Mouse (Mus musculus) forebrain, postnatal 0 days (tissue): ENCODE data around the gene Ccnc. TPM values are rescaled to one million over a fixed set of nuclear protein-coding genes. Genes with fewer than 3 reads are reported as not detected.

Experiments
- ATAC-seq: fragments of 200-750 bp; cut with Nextera tagmentation; 2 replicates; pipeline ENCODE4 v1.8.0; 2017; ENCODE audit warnings: mild to moderate bottlenecking, moderate library complexity
- DNase-seq: peaks from one replicate; pipeline ENCODE4 v3.0.0-alpha.2; 2015
- H3K27ac ChIP-seq: fragments of 300-500 bp; sonication (generic); 2 replicates; pipeline ENCODE4 v1.5.1; 2014; ENCODE audit warnings: low read depth, mild to moderate bottlenecking, antibody characterized with exemption, low read length, moderate library complexity, mixed read lengths
- H3K27me3 ChIP-seq: fragments of 300-500 bp; sonication (generic); 2 replicates; pipeline ENCODE4 v1.6.1; 2014; ENCODE audit warnings: mild to moderate bottlenecking, low read length, mixed read lengths; ENCODE audit not compliant: insufficient read depth
- H3K36me3 ChIP-seq: fragments of 300-500 bp; sonication (generic); 2 replicates; pipeline ENCODE4 v1.6.1; 2014; ENCODE audit warnings: mild to moderate bottlenecking, moderate library complexity; ENCODE audit not compliant: insufficient read depth
- H3K4me1 ChIP-seq: fragments of 300-500 bp; sonication (generic); 2 replicates; pipeline ENCODE4 v1.6.1; 2014; ENCODE audit warnings: antibody characterized with exemption; ENCODE audit not compliant: insufficient read depth
- H3K4me2 ChIP-seq: fragments of 300-500 bp; sonication (generic); 2 replicates; pipeline ENCODE4 v1.6.1; 2014; ENCODE audit warnings: low read depth, mild to moderate bottlenecking, moderate library complexity
- H3K4me3 ChIP-seq: fragments of 300-500 bp; sonication (generic); 2 replicates; pipeline ENCODE4 v1.5.1; 2014; ENCODE audit warnings: low read depth, low read length, mixed read lengths
- H3K9ac ChIP-seq: fragments of 300-500 bp; sonication (generic); 2 replicates; pipeline ENCODE4 v1.6.1; 2014; ENCODE audit warnings: mild to moderate bottlenecking
- H3K9me3 ChIP-seq: fragments of 300-500 bp; sonication (generic); 2 replicates; pipeline ENCODE4 v1.6.1; 2016; ENCODE audit warnings: low read length
- CTCF ChIP-seq: sonication (generic); IDR thresholded peaks from 2 replicates; pipeline ENCODE4 v1.5.1; 2016; ENCODE audit warnings: antibody characterized with exemption, control low read depth, low read depth
- WGBS: fragments of 180-500 bp; shearing (Covaris S2); extraction: QIAGEN DNeasy Blood & Tissue Kit; methylation state at CpG from one replicate; pipeline ENCODE4 v1.1.7; 2014; 5-methylcytosine and 5-hydroxymethylcytosine counted together
- polyA plus RNA-seq: library from polyadenylated mRNA; unstranded; fragments of >200 nt; fragmentation: Nextera tagmentation; extraction: Ambion mirVana; gene quantifications from 2 replicates; pipeline ENCODE4 v1.2.1, GENCODE M21; 2015
- total RNA-seq: library from RNA; depleted of rRNA; stranded (reverse); fragments of >200 nt; gene quantifications from 2 replicates; pipeline ENCODE4 v1.2.3, GENCODE M21; 2014; rRNA removed

The Ccnc gene
- 40.8 and 47.5 TPM in 2 replicates for total RNA-seq
- 44.2 and 56.0 TPM in 2 replicates for polyA plus RNA-seq

GRCm38 (mm10) chr4:21727615-21728165 is at the start of gene Ccnc:
TSS of gene Ccnc (plus strand) at chr4:21727701.
- TF ChIP-seq CTCF, result no peak; the same call in 1 of the 2 replicates
- peak; percentile 95 for DNase-seq
- H3K4me3 ChIP-seq, result peak within 1 kb of the TSS; percentile 73
- peaks cover 10% of the 10 kb centered on the region; the same call in 1 of the 2 replicates for H3K4me1 ChIP-seq
- H3K27me3 ChIP-seq, result no peaks in the 10 kb centered on the region
- peak within 1 kb of the TSS; percentile 86 for H3K27ac ChIP-seq
- H3K9ac ChIP-seq, result peak within 1 kb of the TSS; percentile 85
- peak within 1 kb of the TSS; percentile 71 for H3K4me2 ChIP-seq
- WGBS, result under 1% methylated on average over 37 of the region's 37 CpGs
- H3K36me3 ChIP-seq, result no peaks in the 10 kb centered on the region
- peak; percentile 99 for ATAC-seq
- H3K9me3 ChIP-seq, result no peaks in the 10 kb centered on the region

- Histone ChIP-seq H3K27me3 (peaks cover 92% of the 10 kb centered on the region), H3K9me3 (no peaks in the 10 kb centered on the region), H3K4me1 (no peaks in the 10 kb centered on the region), H3K9ac (no peak overlapping the region), H3K27ac (no peak overlapping the region), H3K36me3 (no peaks in the 10 kb centered on the region), H3K4me2 (peak overlapping the region; percentile 23), H3K4me3 (peak overlapping the region; percentile 16; the same call in 1 of the 2 replicates)
- no peak for TF ChIP-seq CTCF
- ATAC-seq (0 out of 2 replicates have a peak, but pooled peaks have one; percentile 17), DNase-seq (peak; percentile 17)
- 2% methylated on average over 78 of the region's 84 CpGs for WGBS
These were observed 49.2 kb upstream of the Ccnc start for GRCm38 (mm10) chr4:21678101-21678974.

DNA sequence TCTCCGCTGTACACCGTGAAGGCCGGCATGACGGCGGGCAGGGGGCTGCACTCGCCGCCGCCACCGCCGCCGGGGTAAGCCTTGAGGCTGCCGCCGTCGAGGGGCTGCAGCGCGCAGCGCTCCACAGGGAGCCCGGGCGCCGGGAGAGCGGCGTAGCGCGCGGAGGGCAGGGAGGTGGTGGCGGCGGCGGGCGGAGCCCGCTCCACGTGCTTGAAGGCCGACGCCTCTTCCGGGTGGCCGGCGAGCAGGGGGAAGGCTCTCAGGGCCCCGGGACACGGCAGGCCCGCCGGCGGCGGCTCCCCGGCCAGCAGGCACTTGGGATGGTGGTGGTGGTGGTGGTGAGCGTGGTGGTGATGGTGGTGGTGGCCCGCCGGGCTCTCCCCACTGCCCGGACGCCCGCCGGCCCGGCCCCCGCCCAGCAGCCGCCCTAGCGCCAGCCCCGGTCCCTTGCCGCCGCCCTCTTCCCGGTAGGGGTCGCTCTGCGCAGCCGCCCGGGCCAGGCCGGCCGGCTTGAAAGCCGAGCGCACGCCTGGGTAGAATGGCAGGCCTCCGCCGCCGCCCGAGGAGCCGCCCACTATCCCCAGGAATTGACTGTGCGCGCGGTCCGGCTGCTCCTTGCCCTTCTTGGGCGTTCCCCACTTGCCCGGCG is 48.4 kb upstream of the Ccnc start:
- H3K4me3 ChIP-seq, result peak overlapping the region; percentile 16; the same call in 1 of the 2 replicates
- DNase-seq (peak; percentile 9), ATAC-seq (peak; percentile 59; the same call in 1 of the 2 replicates)
- H3K4me2 ChIP-seq, result peak overlapping the region; percentile 23
- no peaks in the 10 kb centered on the region for H3K9me3 ChIP-seq
- 4% methylated on average over 54 of the region's 79 CpGs for WGBS
- H3K27ac ChIP-seq, result no peak overlapping the region
- peaks cover 93% of the 10 kb centered on the region for H3K27me3 ChIP-seq
- no peak for TF ChIP-seq CTCF
- H3K4me1 ChIP-seq, result no peaks in the 10 kb centered on the region
- no peak overlapping the region for H3K9ac ChIP-seq
- no peaks in the 10 kb centered on the region for H3K36me3 ChIP-seq

DNA sequence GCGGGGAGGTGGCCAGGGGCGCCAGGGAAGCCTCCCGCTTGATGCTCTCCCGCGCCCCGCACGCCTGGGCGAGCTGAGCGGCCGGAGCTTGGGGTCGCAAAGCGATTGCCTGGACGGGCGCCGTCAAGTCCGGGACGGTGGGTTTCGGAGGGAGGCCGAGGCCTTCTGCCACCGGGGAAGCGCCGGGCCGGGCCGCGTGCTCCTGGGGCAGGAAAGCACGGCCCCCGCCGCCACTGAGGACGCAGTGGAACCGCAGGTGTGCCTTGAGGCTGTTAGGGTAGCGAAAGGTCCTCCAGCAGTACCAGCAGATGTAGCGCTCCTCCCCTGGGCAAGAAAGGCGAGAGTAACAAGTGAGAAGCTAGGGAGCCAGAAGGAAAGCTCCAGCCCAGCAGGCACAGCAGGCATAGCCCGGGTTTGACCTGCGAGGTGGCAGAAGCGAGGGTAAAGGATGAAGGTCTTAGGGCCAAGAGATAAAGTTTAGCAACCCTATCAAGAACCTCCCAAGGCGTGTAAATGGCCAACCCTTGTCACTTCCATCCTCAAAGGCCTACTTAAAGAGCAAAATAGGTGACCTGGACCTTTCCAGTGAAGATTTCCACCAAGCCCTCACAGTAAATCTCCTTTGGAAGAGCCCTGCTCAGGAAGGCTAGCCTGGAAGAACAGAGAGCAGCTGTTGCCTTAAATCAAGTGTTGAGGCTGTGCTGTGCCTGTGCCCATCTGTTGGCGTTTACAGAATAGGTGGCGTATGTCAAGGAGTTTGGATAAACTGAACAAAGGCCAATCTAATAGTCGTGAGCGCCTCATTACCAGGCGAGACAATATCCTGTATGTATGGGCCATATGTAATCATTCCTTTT is 47.6 kb upstream of the Ccnc start:
- peak overlapping the region; percentile 16; the same call in 1 of the 2 replicates for H3K4me3 ChIP-seq
- H3K4me1 ChIP-seq, result no peaks in the 10 kb centered on the region
- TF ChIP-seq CTCF, result no peak
- no peak for ATAC-seq
- DNase-seq, result peak; percentile 7
- no peaks in the 10 kb centered on the region for H3K36me3 ChIP-seq
- no peak overlapping the region for H3K27ac ChIP-seq
- H3K9me3 ChIP-seq, result no peaks in the 10 kb centered on the region
- peaks cover 93% of the 10 kb centered on the region for H3K27me3 ChIP-seq
- WGBS, result 3% methylated on average over 42 of the region's 42 CpGs
- no peak overlapping the region for H3K9ac ChIP-seq
- peak overlapping the region; percentile 23; the same call in 1 of the 2 replicates for H3K4me2 ChIP-seq

DNA sequence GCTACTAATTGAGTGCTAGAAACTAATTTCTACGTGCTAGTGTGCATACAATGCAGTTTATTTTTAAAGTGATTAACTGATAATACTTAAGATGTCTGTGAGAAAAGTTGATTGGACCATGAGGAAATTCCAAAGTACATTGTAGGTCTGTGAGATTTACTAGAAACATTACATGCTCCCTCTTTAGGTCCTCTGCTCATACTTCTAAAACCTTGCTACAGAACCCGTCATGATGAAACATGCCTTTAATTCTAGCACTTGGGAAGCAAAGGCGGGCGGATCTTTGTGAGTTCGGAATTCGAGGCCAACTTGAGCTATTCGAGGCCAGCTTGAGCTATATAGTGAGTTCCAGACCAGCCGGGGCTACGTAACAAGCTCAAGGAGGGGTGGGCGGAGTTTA is 46.5 kb upstream of the Ccnc start:
- Histone ChIP-seq H3K4me2 (no peak overlapping the region), H3K4me3 (no peak overlapping the region), H3K4me1 (no peaks in the 10 kb centered on the region), H3K9ac (no peak overlapping the region), H3K36me3 (no peaks in the 10 kb centered on the region), H3K27ac (no peak overlapping the region), H3K9me3 (no peaks in the 10 kb centered on the region), H3K27me3 (peaks cover 93% of the 10 kb centered on the region)
- no peak for TF ChIP-seq CTCF
- 3% methylated on average over 10 of the region's 10 CpGs for WGBS
- ATAC-seq, result no peak
- DNase-seq, result peak; percentile 6
